Mouse (Mus musculus) hindbrain, embryonic 10.5 days (tissue): ENCODE measurements at regions not wholly inside any gene's neighbourhood (a gene's known extent, or its start where the extent isn't known, plus 50 kb on each side); places are given as distances from the start of the nearest gene placed in this dataset.

Source experiments
- DNase-seq: peaks from one replicate; pipeline ENCODE4 v3.0.0-alpha.2; 2017; ENCODE audit warnings: low spot score
- H3K27ac ChIP-seq: fragments of 300-500 bp; sonication (generic); 2 replicates; pipeline ENCODE4 v1.5.1; 2016; ENCODE audit warnings: mild to moderate bottlenecking, moderate library complexity
- H3K27me3 ChIP-seq: fragments of 300-500 bp; sonication (generic); 2 replicates; pipeline ENCODE4 v1.6.1; 2016; ENCODE audit warnings: mild to moderate bottlenecking; ENCODE audit not compliant: poor library complexity, insufficient read depth, severe bottlenecking
- H3K36me3 ChIP-seq: fragments of 300-500 bp; sonication (generic); 2 replicates; pipeline ENCODE4 v1.6.1; 2016; ENCODE audit warnings: mild to moderate bottlenecking, moderate library complexity
- H3K4me1 ChIP-seq: fragments of 300-500 bp; sonication (generic); replicated peaks from 2 replicates; pipeline ENCODE4 v1.6.1; 2016; ENCODE audit warnings: mild to moderate bottlenecking
- H3K4me3 ChIP-seq: fragments of 300-500 bp; sonication (generic); 2 replicates; pipeline ENCODE4 v1.5.1; 2016; ENCODE audit warnings: mild to moderate bottlenecking, moderate library complexity
- H3K9me3 ChIP-seq: fragments of 300-500 bp; sonication (generic); 2 replicates; pipeline ENCODE4 v1.6.1; 2016; ENCODE audit warnings: mild to moderate bottlenecking, moderate library complexity
- WGBS: fragments of 180-500 bp; shearing (Covaris S2); methylation state at CpG from one replicate; pipeline ENCODE4 v1.1.7; 2016; 5-methylcytosine and 5-hydroxymethylcytosine counted together

DNA sequence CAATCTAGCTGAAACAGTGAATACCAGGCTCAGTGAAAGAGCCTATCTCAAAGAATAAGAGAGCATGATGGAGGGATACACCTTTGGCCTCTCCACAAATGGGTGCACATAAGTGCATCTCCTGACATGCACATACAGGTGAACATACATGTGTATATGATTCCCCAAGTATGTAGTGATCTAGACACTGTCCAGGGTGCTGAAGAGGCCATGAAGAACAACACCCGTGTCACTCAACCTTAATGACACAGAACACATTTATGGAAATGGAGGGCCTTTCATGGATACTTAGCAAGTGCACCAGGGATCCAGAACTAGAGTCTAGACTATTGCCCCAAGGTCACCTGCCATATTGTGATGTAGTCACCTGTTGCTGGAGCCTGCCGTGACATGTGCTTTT is 56.9 kb downstream of the Spata19 start:
- no peak overlapping the region for H3K27ac ChIP-seq
- no peaks in the 10 kb centered on the region for H3K9me3 ChIP-seq
- H3K4me1 ChIP-seq: peaks cover 28% of the 10 kb centered on the region
- H3K4me3 ChIP-seq: no peak overlapping the region
- WGBS: 79% methylated on average over 2 of the region's 2 CpGs
- no peaks in the 10 kb centered on the region; the same call in 1 of the 2 replicates for H3K27me3 ChIP-seq
- no peaks in the 10 kb centered on the region for H3K36me3 ChIP-seq
- DNase-seq: no peak

- no peaks in the 10 kb centered on the region for H3K9me3 ChIP-seq
- no peak overlapping the region for H3K27ac ChIP-seq
- 69% methylated on average over 10 of the region's 10 CpGs for WGBS
- H3K27me3 ChIP-seq: no peaks in the 10 kb centered on the region; the same call in 1 of the 2 replicates
- no peak for DNase-seq
- no peak overlapping the region for H3K4me3 ChIP-seq
- H3K36me3 ChIP-seq: no peaks in the 10 kb centered on the region
- peaks cover 34% of the 10 kb centered on the region for H3K4me1 ChIP-seq
Measured at GRCm38 (mm10) chr9:27453924-27454652, 57.5 kb downstream of the Spata19 start.

DNA sequence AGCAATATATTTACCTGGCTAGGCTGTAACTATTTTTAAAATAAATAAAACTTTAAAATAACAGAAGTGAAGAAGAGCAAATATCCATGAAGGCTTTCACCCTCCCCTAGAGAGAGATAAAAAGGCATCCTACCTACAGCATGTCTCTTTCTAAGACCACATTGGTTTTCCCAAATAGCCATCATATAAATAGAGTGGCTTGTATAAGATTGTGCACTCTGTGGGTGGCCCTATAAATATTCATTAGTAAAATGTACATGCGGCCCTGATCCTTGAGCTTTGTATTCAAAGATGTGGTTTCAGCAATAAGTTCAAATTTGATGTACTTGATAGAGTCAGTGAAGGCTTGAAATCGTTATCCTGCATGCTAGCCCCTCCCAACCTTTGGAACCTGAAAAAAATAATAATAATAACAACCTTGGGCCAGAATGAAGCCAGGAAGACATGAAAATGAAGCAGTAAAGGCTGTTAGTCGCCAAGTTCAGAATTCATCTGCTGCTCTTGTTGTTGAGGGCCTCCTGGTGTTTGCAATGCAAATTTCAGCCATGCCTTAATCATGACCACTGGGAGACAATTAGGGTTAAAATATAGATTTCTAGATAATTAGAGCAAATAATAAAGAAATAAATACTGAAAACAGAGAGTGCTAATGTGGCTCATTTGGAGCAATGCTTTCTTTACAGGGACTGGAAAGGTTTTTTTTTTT is 61.9 kb downstream of the Spata19 start:
- Histone ChIP-seq H3K9me3 (no peaks in the 10 kb centered on the region), H3K36me3 (no peaks in the 10 kb centered on the region), H3K27ac (no peak overlapping the region), H3K27me3 (no peaks in the 10 kb centered on the region), H3K4me1 (peaks cover 21% of the 10 kb centered on the region), H3K4me3 (no peak overlapping the region)
- WGBS: 45% methylated on average over 3 of the region's 3 CpGs
- no peak for DNase-seq

DNA sequence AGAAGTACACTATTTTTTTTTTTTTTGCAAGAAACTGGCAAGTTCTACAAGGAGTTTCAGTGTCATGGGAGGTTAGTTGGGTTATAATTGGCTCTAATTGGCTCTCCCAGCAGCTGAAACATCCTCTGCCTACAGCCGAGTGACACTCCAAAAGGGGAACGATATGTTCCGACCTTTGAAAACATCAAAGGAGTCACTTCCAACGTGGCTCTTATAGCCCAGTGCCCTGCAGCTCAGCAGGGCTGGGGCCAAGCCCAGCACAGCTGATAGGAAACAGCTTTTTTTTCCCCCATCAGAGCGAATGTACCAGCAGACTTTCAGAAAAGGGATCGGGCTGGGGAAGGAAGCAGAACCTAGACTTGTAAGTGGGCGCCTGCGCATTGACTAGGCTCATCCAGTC is 64.4 kb downstream of the Spata19 start:
- no peaks in the 10 kb centered on the region for H3K36me3 ChIP-seq
- no peaks in the 10 kb centered on the region for H3K27me3 ChIP-seq
- H3K4me3 ChIP-seq: no peak overlapping the region
- H3K4me1 ChIP-seq: peaks cover 14% of the 10 kb centered on the region
- H3K27ac ChIP-seq: no peak overlapping the region
- WGBS: 47% methylated on average over 8 of the region's 8 CpGs
- DNase-seq: no peak
- no peaks in the 10 kb centered on the region for H3K9me3 ChIP-seq

DNA sequence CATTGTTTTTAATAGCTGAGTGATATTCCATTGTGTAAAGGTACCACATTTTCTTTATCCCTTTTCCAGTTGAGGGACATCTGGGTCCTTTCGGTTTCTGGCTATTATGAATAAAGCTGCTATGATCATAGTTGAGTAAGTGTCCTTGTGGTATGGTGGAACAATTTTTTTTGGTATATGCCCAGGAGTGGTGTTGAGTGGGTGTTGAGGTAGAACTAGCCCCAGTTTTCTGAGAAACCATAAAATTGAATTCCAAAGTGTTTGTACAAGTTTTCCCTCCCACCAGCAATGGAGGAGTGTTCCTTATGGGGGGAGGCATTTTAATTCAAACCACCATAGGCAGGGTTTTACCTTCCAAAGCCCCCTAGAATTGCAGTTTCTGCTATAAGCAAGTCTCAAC is 67.4 kb downstream of the Spata19 start:
- no peak for DNase-seq
- H3K36me3 ChIP-seq: no peaks in the 10 kb centered on the region
- H3K27me3 ChIP-seq: no peaks in the 10 kb centered on the region
- no peaks in the 10 kb centered on the region for H3K9me3 ChIP-seq
- H3K27ac ChIP-seq: no peak overlapping the region
- no peak overlapping the region for H3K4me3 ChIP-seq
- H3K4me1 ChIP-seq: 0 out of 2 replicates have a peak, but pooled peaks cover under 1% of the 10 kb centered on the region
- WGBS: 89% methylated on average over 1 of the region's 1 CpGs

DNA sequence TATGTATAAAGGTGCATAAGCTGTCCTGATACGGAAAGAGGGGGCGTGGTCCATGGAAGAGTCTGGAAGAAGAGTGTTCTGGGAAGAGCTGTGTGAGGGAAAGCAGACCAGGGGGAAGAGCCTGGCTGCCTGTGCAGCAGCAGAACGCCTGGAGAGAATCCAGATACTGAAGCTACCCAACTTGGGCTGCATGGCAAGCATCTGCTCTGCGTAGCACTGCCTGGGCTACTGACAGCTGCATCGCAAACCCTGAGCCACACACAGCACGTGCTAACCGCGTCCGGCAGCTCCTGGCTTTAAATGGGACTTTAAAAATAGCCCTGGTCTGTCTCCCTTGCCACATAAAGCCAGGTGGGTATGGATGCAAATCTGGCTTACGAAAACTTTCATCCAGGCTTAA is 78.9 kb downstream of the Spata19 start:
- WGBS: 88% methylated on average over 10 of the region's 10 CpGs
- Histone ChIP-seq H3K4me3 (no peak overlapping the region), H3K9me3 (no peaks in the 10 kb centered on the region), H3K36me3 (no peaks in the 10 kb centered on the region), H3K4me1 (peaks cover 12% of the 10 kb centered on the region; the same call in 1 of the 2 replicates), H3K27me3 (no peaks in the 10 kb centered on the region), H3K27ac (no peak overlapping the region)
- no peak for DNase-seq

- no peaks in the 10 kb centered on the region for H3K27me3 ChIP-seq
- DNase-seq: no peak
- H3K4me1 ChIP-seq: peaks cover 12% of the 10 kb centered on the region; the same call in 1 of the 2 replicates
Measured at GRCm38 (mm10) chr9:27476636-27477035, 80.0 kb downstream of the Spata19 start.

DNA sequence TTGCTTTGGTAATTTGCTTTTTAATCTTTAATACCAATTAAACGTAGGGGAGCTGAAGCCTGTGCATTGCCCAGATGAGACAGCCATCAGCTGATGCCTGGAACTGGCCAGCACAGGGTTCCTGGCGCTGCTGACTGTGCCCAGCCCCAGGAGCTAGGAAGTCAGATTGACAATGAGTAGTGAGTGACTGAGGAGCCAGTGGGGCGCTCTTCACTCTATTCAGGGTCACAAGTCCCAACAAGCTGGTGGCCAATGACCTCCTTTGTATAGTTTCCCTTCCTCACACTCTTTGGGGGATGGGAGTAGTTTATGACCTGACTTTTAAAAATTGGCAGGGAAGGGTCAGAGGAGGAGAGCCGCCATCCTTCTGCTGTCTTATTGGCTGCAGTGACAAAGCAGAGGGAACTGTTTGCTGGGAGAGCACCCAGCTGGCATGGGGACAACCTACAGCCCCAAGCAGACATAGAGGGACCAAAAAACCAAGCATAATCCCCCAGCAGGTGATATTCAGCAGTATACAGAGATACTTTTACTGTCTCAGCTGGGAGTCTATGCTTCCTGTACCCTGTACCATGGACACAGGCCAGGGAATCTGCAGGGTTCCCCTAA is 80.6 kb downstream of the Spata19 start:
- no peak for DNase-seq
- WGBS: 60% methylated on average over 4 of the region's 4 CpGs

More at GRCm38 (mm10) chr9:27476636-27477035, 80.0 kb downstream of the Spata19 start:
- H3K27ac ChIP-seq: no peak overlapping the region
- H3K4me3 ChIP-seq: no peak overlapping the region
- H3K36me3 ChIP-seq: no peaks in the 10 kb centered on the region
- 84% methylated on average over 5 of the region's 5 CpGs for WGBS
- no peaks in the 10 kb centered on the region for H3K9me3 ChIP-seq

GRCm38 (mm10) chr9:27478346-27478745 is 81.7 kb downstream of the Spata19 start:
- DNase-seq: no peak
- Histone ChIP-seq H3K4me1 (peaks cover 12% of the 10 kb centered on the region; the same call in 1 of the 2 replicates), H3K27me3 (no peaks in the 10 kb centered on the region), H3K27ac (no peak overlapping the region), H3K36me3 (no peaks in the 10 kb centered on the region), H3K4me3 (no peak overlapping the region), H3K9me3 (no peaks in the 10 kb centered on the region)
- 96% methylated on average over 3 of the region's 3 CpGs for WGBS

More for the DNA sequence above, 80.6 kb downstream of the Spata19 start:
- no peak overlapping the region for H3K4me3 ChIP-seq
- no peaks in the 10 kb centered on the region for H3K9me3 ChIP-seq
- H3K4me1 ChIP-seq: peaks cover 12% of the 10 kb centered on the region; the same call in 1 of the 2 replicates
- H3K36me3 ChIP-seq: no peaks in the 10 kb centered on the region
- no peak overlapping the region for H3K27ac ChIP-seq
- H3K27me3 ChIP-seq: no peaks in the 10 kb centered on the region

- Histone ChIP-seq H3K4me1 (no peaks in the 10 kb centered on the region), H3K4me3 (no peak overlapping the region), H3K27me3 (no peaks in the 10 kb centered on the region), H3K9me3 (no peaks in the 10 kb centered on the region), H3K27ac (no peak overlapping the region), H3K36me3 (no peaks in the 10 kb centered on the region)
- no peak for DNase-seq
- WGBS: 83% methylated on average over 6 of the region's 6 CpGs
Measured at GRCm38 (mm10) chr9:27501816-27502215, 105.2 kb downstream of the Spata19 start.

- no peak overlapping the region for H3K27ac ChIP-seq
- no peak overlapping the region for H3K4me3 ChIP-seq
- 85% methylated on average over 5 of the region's 5 CpGs for WGBS
- DNase-seq: no peak
- 0 out of 2 replicates have a peak, but pooled peaks cover 3% of the 10 kb centered on the region for H3K9me3 ChIP-seq
- H3K36me3 ChIP-seq: no peaks in the 10 kb centered on the region
- H3K4me1 ChIP-seq: no peaks in the 10 kb centered on the region
- H3K27me3 ChIP-seq: no peaks in the 10 kb centered on the region
Measured at GRCm38 (mm10) chr9:27509157-27509556, 112.6 kb downstream of the Spata19 start.

DNA sequence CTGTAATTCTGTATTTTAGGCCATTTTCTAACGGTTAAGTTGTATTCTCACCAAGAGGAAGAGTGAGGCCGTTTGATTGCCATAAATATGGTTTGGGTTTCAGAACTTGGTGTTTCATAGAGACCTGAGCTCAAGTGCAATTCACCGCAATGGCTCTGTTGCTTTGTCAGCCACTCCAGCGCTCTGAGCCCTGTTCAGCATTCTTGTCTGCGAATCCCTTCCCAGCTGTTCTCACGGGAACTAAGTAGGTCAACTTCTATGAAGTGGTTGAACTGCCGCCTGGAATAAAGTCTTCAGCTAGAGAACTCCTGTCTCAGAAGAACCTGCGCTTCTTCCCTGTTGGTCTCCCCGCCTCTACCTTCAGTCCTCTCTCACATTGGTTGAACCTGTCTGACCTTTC is 113.1 kb downstream of the Spata19 start:
- no peak for DNase-seq
- 88% methylated on average over 9 of the region's 9 CpGs for WGBS
- Histone ChIP-seq H3K4me3 (no peak overlapping the region), H3K27me3 (no peaks in the 10 kb centered on the region), H3K36me3 (no peaks in the 10 kb centered on the region), H3K4me1 (no peaks in the 10 kb centered on the region), H3K9me3 (0 out of 2 replicates have a peak, but pooled peaks cover 3% of the 10 kb centered on the region), H3K27ac (no peak overlapping the region)

GRCm38 (mm10) chr9:27511161-27511560 is 114.6 kb downstream of the Spata19 start:
- Histone ChIP-seq H3K9me3 (0 out of 2 replicates have a peak, but pooled peaks cover 3% of the 10 kb centered on the region), H3K36me3 (no peaks in the 10 kb centered on the region), H3K27ac (no peak overlapping the region), H3K4me1 (no peaks in the 10 kb centered on the region), H3K27me3 (no peaks in the 10 kb centered on the region), H3K4me3 (no peak overlapping the region)
- 72% methylated on average over 2 of the region's 2 CpGs for WGBS
- DNase-seq: no peak
